Mouse (Mus musculus): ENCODE data around the gene Fam114a2.
"Not testable (repeated sequence)": the region's sequence is repeated elsewhere in the genome, so short reads cannot be mapped to it uniquely, and the experiment has no call there.

The Fam114a2 gene

GRCm38 (mm10) chr11:57518091-57518750, at the start of gene Fam114a2, which contains the start of gene Mfap3:
Gene Fam114a2, minus strand, starts transcription at chr11:57518617.
Gene Mfap3, plus strand, starts transcription at chr11:57518664.
- in situ Hi-C loops (cut with MboI, MseI) = no loop called here

GRCm38 (mm10) chr11:57566091-57567035, 47.9 kb upstream of the Fam114a2 start:
- in situ Hi-C loops (cut with MboI, MseI) = no loop called here

DNA sequence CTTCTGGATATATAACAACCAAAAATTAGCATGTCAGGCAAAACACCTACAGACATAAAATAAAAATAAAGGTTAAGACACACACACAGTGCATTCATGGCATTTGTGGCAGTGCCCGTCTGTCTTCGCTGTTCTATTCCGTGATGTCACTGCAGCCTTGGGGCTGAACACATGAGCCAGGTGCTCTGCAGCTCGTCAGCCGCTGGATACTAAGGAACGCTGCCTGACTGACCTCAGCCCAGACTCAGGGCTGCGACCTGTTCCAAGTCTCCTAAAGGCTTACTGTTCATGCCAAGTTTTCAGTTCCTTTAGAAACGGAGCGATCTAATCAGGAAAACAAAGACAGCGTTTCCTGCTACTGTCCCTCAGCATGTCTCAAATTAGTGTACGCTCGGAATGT, 46.1 kb upstream of the Fam114a2 start:
- in situ Hi-C loops (cut with MboI, MseI) = no loop called here

DNA sequence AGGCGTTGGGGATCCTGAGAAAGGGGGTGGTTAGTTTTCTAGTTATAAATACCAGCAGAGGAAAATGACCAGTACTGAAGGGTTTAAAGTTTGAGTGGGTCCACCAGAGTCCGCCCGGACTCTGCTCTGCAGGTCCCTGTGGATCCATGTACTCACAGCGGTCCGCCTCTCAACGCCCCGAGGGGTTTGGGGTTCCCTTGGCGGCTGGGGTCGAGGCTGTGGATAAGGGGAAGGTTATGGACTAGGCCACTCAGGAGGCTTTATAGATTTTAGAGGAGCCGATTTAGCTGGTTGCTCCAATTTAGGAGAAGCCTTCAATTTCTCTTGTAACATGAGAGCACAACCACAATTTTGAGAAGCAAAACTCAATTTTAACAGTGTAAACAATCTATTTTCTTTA, 39.5 kb upstream of the Fam114a2 start:
- in situ Hi-C loops (cut with MboI, MseI) = not testable (repeated sequence)

- in situ Hi-C loops (cut with MboI, MseI) = no loop called here
Measured at GRCm38 (mm10) chr11:57553015-57553780, 34.8 kb upstream of the Fam114a2 start.

DNA sequence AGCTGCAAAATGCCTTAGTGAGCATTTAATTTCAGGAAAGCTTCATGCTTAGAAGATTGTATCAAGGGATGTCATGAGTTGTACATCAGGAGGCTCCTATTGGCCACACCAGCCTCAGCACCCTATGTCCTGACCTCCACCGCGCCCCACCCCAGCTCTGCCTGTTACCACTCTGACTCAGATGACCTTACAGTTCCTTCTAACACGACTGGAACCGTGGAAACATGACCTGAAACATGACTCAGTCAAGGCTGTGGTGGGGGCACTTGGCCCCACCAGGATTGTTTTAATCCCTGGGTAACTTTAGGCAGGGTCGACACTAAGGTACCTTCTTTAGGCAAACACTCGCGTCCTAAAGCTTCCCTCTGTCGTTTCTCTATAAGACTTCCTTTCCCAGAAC, 32.6 kb upstream of the Fam114a2 start:
- in situ Hi-C loops (cut with MboI, MseI) = no loop called here

DNA sequence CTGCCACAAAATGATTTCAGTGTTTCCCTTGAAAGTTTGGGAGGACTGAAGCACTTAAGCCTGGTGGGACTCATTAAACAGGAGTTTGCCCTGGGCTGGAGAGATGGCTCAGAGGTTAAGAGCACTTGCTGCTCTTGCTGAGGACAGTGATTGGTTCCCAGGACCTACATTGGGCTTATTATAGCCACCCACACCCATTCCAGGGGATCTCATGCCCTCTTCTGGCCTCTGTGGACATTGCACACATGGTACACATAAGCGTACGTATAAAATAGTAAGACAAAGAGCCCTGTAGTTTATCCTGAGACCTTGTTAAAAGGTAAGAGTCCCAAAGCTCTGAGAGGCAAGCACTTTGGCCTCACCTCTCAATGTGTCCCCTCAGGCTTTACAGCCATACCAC, 31.8 kb upstream of the Fam114a2 start:
- in situ Hi-C loops (cut with MboI, MseI) = no loop called here

GRCm38 (mm10) chr11:57548618-57549550, 30.5 kb upstream of the Fam114a2 start:
- in situ Hi-C loops (cut with MboI, MseI) = loop anchor here (5.0 kb wide), 1 partner anchor 218 kb away; no protein-coding TSS in a partner anchor

DNA sequence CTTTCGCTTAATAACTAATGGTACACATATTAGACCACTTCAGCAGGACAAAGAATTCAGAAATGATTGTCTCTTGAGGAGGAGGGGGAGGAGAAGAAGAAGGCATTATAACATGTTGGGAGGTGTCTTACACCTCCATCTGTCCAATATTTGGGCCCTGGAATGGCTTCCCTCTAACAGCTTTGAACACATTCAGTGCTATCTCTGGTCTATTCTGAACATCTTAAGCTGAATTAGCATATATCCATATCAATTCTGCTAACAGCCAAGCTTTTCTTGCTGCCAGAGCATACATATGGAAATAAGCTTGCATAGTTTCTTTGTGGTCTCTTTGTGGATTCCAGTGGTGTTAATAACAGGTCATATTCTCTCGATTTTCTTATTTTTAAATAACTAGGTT, 22.3 kb upstream of the Fam114a2 start:
- in situ Hi-C loops (cut with MboI, MseI) = no loop called here

DNA sequence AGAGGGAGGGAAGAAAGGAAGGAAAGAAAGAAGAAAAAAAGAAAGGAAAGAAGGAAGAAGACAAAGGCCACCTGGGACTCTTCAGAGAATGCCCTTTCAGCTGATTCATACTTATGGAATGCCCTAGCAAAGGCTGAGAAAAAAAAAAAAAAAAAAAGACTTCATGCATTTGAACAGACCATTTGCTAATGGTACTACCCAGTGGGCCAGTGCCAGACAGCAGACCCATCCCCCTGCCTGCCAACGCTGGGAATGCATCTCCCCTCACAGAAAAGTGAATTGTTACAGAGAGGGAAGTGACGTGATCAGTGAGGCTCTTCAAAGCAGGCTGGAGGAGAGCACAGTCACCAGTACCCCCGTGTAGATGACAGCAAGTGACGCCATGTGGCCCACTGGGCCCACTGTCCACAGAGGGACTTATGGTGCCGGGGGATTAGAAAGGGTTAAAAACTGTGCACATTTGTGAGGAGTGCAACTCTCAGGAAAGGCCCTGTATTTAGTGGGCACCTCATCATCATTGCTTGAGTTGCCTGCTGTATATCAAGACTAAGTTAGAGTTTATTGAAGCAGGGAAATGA, 21.5 kb upstream of the Fam114a2 start:
- in situ Hi-C loops (cut with MboI, MseI) = no loop called here

GRCm38 (mm10) chr11:57535912-57536311, 17.5 kb upstream of the Fam114a2 start:
- in situ Hi-C loops (cut with MboI, MseI) = no loop called here

- in situ Hi-C loops (cut with MboI, MseI) = no loop called here
Measured at GRCm38 (mm10) chr11:57532306-57532705, 13.9 kb upstream of the Fam114a2 start.

GRCm38 (mm10) chr11:57531300-57531950, 13.0 kb upstream of the Fam114a2 start:
- in situ Hi-C loops (cut with MboI, MseI) = no loop called here

DNA sequence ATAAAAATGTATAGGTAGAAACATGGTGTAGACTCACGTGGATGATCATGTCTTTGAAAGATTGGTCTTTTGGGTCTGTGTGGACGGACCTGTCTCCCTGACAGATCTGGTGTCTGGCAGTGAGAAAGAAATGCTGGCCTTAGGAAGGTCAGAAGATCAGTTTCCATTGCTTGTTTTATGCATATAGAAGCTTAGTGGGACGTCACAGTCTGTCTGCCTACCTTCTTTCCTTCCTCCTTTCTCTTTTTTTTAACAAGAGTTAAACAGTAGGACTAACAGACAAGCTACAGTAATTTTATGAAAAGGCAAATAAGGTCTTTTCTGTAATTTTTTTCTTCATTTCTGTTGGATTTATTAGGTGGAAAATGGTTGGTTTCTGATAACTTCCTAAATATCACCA, 10.7 kb upstream of the Fam114a2 start:
- in situ Hi-C loops (cut with MboI, MseI) = loop anchor here (5.0 kb wide), 1 partner anchor 88 kb away; no protein-coding TSS in a partner anchor

DNA sequence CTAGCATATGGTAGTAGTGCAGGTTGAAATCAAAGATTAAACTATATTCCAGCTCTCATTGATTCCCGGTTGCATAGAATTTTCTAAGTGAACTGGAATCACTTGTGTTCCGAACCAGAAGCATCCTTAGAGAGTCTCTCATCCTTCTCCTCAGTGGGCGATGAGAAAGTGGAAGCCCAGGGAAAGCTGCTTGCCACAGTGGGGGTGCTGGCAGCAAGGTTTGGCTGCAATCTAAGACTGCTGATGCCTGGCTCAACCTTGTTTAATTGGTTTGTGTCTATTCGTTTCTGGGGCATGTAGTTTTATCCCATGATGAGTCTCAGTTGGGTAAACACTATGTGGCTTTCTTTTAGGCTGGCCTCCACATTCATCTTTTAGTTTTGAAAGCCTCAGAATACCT, 9.1 kb upstream of the Fam114a2 start:
- in situ Hi-C loops (cut with MboI, MseI) = loop anchor here (5.0 kb wide), 1 partner anchor 90 kb away; no protein-coding TSS in a partner anchor

GRCm38 (mm10) chr11:57525900-57526299, 7.5 kb upstream of the Fam114a2 start:
- in situ Hi-C loops (cut with MboI, MseI) = loop anchor here (5.0 kb wide), 1 partner anchor 91 kb away; no protein-coding TSS in a partner anchor

DNA sequence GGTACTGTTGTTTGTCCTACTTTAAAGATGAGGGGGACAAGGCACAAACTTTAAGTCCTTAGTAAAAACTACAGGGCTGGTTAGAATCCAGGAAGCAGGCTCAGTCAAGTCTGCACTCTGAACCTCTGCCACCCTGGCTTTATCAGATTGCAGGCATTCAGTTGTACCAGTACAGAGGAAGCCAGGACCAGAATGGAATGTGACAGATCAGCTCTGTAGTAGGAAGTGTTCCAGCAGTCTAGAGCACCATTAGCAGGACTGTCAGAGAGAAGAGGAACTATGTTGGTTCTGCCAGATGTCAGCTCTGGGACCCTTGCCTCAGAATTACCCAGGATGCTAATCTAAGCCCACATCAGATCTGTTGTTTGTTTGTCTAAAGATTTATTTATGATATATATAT, 6.2 kb upstream of the Fam114a2 start:
- in situ Hi-C loops (cut with MboI, MseI) = no loop called here

- in situ Hi-C loops (cut with MboI, MseI) = no loop called here
Measured at GRCm38 (mm10) chr11:57523418-57523817, 5.0 kb upstream of the Fam114a2 start.

- in situ Hi-C loops (cut with MboI, MseI) = no loop called here
Measured at GRCm38 (mm10) chr11:57522046-57522445, 3.6 kb upstream of the Fam114a2 start.

- in situ Hi-C loops (cut with MboI, MseI) = no loop called here
Measured at GRCm38 (mm10) chr11:57521206-57521605, 2.8 kb upstream of the Fam114a2 start.
